Mouse (Mus musculus): ENCODE measurements around the gene Tfcp2.

GRCm38 (mm10) chr15:100575366-100575765 lies 23.6 kb upstream of the Tfcp2 start:
- TF ChIP-seq CTCF (conservative IDR thresholded peaks at IDR 0.05 in 1 of 2, IDR thresholded peaks at IDR 0.05 in 1 of 2; ENCODE audit: low read depth in 2 of 2, low read length in 2 of 2) (no peak), POLR2A (IDR thresholded peaks at IDR 0.05; ENCODE audit: low read depth, low read length) (no peak)
